Mouse (Mus musculus) activated CD4-positive, CD25-positive, alpha-beta regulatory T cell, adult 4 months (primary cell): ENCODE measurements at regions not wholly inside any gene's neighbourhood (a gene's known extent, or its start where the extent isn't known, plus 50 kb on each side); places are given as distances from the start of the nearest gene placed in this dataset.

Experiments
- ATAC-seq: one replicate; pipeline ENCODE4 v1.8.0; 2017

DNA sequence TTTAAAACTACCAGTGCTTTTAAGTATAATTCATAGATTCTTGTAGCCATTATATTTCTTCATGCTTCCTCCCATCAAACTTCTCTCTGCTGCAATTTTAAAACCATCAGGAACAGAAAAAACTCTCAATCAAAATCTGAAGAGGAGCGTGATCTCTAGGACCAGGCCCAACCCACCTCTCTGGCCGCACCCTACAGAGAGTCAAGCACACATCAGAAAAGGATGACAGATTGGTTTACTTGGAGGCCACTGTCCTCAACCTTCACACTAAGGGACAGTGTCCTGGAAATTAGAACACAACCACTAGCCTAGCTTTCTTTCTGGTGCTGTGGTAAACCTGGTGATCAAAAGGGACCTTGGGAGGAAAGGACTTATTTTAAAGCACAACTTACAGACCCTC lies 342.7 kb upstream of the Map3k7 start:
- no peak for ATAC-seq

DNA sequence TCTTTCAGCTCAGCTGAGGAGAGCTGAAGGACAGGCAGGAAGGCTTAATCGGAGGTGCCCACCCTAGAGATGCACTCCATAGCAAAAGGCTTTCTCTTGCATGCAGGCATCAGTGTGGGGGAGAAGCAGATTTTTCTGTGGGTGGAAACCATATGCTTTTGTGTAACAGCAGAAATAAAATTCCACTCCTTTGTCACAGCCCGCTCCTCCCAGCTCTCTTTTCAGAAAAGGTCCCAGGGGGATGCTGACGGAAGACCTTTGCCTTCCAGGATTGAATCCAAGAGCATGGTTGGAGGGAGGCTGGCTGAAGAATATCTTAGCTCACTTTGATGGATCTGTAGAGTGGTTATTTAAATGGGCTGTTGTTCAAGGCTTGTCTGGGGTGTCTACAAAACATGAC lies 336.8 kb upstream of the Map3k7 start:
- no peak for ATAC-seq

DNA sequence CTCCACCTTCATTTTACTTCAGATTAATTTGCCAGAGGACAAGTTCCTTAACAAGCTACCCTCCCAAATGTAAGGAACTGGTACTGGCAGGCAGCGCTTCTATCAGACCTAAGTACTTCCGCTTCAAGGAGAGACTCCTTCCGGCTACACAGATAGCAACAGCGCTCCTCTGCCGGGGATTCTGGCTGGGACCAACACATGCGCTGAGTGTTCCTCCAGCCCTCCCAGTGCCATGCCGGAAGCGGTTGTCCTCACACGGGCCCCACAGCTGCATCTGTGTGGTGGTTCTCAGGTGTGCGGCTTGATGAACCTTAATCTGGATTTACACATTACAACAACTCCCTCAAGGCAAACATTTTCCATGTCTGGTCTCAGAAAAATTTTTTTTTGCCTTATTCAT lies 336.1 kb upstream of the Map3k7 start:
- ATAC-seq = no peak

DNA sequence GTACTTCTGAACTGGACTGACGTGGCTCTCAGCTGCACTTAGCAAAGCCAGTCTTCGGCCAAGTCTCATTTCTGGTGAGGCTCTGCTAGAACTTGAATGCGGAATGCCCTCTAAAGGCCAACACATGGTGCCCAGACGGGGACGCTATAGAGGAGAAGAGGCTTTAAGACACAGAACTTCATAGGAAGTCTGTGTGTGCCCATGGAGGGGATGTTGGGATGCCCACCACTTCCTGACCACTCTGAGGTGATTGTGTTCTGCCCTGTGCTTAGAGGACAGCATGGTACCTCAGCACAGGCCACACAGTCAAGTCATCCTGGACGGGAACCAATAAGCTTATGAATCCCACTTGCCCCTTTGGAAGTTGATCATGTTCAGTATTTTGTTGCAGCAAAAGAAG lies 325.3 kb upstream of the Map3k7 start:
- no peak for ATAC-seq

DNA sequence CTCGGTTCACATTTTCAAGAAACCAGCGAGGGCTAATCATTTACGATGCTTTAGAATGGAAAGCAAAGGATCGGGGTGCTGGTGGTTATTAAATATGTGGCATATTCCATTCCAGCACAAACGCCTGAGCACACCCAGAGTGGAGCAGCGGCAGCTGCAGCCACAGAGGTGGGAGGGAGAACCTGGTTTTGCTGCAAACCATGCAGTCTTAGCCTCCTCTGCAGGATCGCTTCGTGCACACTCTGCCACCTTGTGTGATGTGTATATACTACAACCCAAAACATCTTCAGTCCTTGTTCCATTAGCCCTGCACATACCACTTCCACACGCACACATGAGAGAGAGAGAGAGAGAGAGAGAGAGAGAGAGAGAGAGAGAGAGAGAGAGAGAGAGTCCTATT lies 321.7 kb upstream of the Map3k7 start:
- ATAC-seq = no peak

DNA sequence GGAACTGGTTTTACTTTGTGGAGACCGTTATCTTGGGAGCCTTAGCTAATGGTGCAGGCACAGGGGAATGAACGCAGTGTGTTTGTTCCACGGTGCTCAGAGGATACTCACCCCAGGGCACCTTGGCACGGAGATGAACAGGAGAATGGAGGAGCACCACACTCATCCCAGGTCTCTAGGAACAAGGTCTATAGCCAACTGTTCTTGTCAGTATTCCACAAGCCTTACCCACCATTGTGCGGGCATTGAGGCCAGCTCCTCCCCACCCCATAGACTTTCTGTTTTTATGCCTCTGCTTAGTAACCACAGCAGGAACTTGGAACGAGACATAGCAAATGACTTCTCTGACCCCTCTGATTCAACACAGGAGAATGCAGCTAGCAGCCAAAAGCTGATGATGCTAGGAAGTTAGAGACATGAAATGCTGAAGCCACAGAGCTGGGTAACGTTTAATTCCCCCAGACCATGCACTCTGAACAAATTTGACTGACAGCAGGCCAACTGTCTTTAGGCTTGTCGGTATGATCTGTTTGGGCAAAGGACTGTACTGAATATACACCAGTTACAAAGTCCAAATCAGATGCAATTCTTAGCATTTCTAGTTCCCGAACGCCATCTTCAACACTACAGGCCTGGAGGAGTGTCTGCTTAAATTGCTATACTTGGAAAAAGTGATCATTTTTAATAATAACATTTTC lies 321.2 kb upstream of the Map3k7 start:
- no peak for ATAC-seq

DNA sequence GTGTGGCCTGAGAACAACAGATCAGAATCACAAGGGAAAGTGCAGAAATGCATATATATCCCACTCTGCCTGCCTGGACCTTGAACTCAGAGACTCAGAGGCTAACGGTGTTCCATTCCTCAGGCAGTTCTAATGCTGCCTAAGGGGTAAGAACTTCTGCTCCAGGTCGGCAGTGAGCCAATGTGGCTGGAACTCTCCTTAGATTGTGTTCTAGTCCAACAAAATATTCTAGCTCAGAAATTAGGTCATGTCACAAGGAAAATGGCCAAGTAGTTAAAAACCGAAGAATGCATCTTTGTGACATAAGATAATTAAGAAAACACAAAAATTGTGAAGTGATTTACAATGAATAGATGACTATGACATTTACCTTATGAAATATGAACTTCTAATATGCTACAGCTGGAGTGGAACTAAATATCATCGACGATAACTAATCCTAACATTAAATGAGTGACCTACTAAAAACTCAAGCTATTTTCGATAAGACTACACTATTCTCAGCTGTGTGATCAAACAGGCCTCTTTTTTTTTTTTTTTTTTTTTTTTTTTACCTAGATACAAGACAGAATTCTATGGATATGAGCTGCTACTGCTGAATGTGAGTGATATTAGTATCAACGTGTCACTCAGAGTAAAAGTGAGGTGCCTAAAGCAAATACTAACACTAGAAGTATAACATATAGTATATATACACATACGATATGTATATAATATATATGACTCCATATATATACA lies 315.1 kb upstream of the Map3k7 start:
- no peak for ATAC-seq

DNA sequence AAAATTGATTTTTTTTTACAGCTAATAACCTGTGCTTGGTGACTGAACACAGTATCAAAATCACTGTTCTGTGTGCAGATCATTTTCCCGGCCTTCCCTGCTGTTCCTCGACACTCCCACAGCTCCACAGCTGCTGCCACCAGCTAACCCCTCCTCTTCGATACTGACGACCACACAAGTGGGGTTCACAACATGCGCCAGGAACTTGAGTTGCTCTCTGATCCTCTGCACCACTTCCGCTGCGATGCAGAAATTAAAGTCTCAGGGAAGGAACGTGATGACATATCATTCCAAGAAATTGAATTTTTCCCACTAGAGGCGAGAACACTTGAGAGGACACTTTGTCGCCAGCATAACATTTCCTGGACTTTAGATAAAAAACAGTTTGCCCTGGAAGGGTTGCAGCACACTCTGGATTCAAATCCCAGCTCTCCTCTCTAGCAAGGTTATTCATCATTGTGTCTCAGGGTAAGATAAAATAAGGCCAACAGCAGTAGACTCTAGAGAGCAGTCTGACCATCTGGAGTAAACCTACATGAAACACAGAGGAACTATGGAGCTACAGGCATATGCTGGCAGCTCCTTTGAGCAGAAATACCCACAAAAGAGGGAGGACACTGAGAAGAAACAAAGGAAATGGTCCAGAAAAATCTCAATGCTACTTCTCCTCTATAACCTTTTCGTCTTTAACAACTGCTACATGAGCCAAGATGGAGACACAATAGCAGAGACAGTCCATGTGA lies 308.4 kb upstream of the Map3k7 start:
- no peak for ATAC-seq

DNA sequence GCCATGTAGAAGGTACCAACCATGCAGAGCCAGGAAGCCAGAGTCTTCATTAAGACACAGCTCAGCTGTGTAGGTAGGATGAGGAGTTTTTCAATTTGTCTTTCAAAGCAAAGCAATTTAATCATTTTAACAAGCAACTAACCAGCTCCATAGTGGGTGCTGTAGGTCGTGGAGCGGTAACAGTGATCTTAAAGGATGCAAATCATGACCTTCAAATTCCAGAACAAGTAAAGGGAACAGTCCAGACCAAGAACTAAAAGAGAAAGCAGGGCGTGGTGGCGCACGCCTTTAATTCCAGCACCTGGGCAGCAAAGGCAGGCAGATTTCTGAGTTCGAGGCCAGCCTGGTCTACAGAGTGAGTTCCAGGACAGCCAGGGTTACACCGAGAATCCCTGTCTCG lies 307.8 kb upstream of the Map3k7 start:
- ATAC-seq = no peak

DNA sequence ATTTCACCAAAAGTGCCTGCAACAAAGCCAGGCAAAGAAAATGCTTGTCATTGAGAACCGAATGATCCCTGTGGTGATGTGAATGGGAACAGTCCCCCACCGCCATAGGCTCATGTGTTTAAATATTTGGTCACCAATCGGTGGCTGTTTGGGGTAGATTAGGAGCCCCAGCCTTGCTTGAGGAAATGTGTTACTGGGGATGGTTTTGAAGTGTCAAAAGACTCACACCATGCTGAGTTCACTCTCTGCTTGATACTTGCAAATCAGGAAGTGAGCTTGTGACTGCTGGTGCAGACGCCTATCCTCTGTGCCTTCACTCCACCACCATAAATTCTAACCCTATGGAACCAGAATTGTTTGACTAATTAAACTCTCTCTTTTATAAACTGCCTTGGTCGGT lies 305.1 kb upstream of the Map3k7 start:
- no peak for ATAC-seq

DNA sequence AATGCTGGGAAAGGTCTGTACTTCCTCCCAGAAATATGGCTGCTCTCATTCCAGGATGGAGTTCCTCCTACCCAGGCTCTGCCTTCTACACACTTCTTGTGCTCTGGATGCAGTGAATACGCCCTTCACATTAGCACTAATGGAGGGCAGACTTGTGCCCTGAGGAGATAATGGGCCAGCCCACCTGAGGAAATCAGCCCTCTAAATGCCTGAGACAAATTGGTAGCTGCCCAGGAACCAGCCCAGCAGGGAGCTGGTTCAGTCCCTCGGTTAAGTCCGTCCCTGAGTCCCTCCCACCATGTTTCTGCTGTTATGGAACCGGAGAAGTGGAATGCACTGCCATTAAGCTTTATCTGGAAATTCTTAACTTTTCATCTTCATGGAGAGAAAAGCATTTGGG lies 303.0 kb upstream of the Map3k7 start:
- no peak for ATAC-seq

DNA sequence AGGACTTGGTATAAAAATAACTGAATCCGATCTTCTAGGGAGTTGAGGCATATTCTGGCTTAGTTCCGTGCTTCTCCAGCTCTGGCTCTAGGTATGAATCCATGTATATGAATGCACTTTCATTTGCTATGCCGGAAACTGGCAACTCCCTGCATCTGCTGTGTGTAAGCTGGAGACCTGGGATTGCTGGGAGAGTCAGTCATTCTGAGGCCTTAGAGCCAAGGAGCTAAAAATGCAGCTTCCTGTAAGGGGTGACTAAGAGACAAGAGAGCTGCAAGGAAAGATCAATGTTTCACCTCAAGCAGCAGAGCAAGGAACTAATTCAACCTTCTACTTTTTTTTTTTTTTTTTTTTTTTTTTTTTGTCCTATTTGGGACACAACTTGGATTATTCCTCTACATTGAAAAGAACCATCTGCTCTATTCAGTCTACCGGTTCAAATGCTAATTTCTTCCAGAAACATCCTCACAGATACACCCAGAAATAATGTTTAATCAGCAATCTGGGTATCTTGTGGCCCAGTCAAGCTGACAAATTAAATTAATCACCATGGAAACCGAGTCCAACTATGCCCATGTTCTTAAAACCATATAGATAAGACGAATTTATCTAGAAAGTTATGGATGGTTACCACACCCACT lies 292.2 kb upstream of the Map3k7 start:
- no peak for ATAC-seq

DNA sequence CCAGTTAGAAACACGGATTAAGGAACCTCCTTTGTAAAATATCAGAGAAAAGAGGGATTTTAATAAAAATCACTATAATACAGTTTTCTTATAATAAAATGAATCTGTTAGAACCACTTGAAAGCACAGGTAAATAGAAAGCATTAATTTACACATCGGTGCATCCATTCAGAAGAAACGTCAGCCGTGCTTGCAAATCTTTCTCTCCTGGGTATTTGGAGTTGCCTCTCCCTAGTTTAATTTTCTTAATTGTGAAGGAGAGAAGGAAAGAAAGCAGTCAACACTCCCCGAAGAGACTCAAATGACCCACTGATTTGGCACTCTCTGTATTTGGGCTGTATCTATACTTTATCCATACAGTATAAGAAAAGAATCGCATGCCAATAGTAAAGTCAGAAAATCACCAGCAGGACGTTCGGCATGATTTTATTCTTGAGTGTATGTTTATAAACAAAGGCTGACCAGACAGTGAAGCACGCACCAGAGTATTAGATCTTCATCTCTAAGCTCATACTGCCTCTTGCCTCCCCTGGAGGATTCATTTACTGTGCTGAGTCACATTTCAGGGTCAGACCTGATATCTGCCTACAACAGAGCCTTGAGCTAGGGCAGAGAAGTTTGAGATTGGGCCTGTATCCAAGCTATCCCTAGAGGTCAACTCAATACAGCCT lies 291.6 kb upstream of the Map3k7 start:
- no peak for ATAC-seq

DNA sequence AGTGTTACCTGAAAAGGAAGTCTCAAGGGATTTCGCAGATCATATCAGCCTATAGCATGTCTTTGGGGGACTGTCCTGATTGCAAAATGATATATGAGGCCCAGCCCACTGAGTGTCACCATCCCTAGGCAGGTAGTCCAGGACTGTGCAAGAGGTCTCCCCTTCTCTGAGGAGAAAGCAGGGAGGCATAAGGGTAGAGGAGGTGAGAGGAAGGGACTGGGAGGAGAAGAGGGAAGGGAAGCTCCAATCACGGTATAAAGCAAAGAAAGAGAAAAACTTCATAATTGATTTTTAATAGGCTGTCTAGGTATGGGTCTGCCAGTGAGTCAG lies 291.1 kb upstream of the Map3k7 start:
- no peak for ATAC-seq

DNA sequence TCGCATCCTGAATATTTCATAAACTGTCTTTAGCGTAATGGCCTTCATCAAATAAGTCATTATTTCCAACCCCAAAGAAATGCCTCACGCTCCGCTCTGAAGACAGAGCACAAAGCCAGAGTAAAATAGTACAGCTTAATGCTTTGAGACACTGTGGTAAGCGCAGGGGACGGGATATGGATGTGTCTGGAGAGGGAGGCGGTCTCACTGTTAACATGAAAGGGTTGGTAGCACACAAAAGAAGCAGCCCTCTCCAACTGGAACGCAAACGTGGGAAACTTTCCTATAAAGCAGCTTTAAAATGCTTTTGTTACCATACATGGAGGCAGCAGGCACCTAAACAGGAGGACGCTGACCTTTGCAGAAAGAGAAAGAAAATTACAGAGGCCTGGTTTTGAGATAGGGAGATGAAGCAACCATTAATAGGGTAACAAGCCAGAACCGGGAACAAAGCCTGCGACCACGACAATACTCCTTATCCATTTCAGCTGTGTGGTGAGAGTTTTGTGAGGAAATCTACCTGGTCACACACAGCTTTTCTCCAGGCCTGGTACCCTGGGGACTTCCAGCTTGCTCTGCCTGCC lies 284.8 kb upstream of the Map3k7 start:
- ATAC-seq = no peak

DNA sequence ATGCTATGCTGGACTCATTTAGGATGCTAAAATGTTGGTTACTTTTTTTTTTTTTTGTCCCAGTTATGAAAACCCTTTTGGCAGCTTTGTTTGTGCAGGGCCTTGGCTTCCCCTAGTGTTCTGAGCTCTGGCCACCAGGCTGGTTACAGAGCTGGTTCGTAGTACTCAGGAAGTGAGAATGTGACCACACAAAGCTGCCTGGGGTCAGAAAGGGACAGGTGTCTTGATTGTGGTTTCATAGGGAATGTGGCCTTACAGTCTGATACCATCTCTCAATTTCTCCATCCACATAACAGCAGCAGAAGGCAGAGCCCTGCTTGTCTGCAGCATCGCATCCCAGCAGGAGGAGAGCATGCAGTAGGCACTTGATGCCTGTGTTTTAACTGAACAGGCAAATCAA lies 282.9 kb upstream of the Map3k7 start:
- no peak for ATAC-seq

DNA sequence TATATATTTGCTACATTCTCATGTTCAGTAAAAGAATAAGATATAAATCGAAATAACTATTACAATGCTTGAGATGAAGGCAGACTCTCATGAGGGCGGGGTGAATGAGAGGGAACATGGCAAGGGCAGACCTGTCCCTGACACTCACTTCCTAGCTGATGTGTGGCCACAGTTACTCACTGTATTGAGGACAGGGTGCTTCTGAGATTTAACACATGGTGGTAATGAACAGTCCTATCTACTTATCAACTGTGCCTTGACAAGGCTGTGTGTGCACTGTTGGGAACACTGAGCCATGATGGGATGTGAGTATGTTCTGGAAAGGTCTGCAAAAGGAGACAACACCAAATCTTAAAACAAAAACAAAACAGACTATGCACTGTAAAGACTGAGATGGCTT lies 274.8 kb upstream of the Map3k7 start:
- ATAC-seq = no peak

DNA sequence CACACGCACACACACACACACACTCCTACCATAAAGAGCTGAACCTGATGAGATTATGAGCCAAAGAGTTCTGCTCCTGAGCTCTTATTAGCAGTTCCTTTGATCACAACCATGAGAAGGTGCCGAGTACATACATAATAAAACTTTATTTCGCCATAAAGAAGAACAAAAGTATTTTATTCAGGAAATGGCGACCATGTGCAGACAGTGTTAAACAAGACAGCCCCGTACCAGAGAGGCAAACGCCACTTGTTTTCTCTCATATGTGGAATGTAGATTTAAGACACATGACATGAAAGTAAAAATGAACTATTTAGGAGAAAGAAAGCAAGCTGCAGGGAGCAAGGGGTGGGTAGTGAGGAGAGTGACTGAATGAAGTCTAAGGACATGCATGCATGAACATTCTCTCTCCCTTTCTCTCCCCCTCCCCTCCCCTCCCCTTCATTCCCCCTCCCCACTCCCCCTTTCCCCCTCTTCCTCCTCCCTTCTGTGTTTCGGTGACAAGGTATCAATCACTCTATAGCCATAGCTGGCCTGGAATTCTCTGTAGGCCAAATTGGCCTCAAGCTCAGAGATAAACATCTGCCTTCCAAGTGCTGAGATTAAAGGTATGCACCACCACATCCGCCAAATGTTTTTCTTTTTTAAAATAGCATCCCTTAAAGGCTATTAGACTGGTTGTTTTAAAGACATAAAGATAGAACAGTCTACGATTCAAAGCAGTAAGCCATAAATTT lies 266.0 kb upstream of the Map3k7 start:
- no peak for ATAC-seq

DNA sequence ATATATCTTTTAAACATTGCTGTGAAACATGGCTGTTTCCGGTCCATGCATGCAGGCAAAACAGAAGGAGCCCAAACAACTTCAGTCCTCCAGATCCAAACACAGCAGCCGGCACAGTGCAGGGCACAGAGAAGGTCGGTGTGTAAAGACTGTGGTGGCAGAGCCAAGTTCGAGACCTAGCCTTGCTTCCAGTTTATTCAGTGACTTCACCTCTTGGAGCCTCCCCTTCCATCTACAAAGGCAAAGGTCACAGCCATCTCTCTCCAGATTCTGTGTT lies 265.5 kb upstream of the Map3k7 start:
- no peak for ATAC-seq

DNA sequence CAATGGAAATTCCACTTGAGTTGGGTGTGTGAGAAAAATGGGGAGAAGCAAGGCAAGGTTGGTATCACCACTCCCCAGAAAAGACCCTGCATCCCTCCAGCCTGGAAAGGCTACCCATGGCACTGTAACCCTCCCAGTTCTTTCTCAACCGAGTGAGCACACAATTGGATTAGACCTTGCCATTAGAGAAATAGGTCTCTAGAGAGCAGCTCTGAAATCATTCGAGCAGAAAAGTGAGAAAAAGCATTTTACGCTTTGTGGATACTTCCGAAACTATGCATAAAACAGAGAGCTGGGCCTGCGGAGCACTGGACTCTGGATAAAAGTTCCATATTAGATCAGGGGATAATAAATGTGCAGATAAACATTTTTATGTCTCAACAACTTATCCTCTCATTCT lies 264.6 kb upstream of the Map3k7 start:
- no peak for ATAC-seq

DNA sequence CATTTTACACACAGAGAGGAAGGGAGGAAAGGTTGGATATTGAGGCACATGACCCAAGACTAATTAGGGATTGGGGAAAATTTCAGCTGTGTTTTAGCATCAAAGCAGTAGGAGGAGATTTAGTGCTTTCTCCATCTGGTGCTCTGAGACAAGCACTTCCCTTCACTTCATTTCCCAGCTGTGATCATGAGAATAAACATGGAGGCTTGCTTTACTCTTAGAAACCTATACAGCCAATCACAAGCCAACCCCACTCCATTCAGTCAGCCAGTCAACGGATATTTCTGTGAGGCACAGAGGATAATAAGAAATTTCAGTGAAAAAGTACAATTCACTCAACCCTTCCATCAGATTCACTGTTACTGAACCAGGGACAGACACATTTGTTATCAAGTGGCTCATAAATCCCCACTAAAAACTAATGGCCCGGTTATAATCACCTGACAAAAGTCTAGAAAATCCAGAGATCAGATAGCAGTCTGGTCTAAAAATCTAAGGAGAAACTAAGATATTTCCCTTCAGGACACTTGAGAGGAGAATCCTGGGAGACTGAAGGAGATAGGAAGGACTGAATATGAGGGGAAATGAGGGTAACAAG lies 249.7 kb upstream of the Map3k7 start:
- no peak for ATAC-seq

DNA sequence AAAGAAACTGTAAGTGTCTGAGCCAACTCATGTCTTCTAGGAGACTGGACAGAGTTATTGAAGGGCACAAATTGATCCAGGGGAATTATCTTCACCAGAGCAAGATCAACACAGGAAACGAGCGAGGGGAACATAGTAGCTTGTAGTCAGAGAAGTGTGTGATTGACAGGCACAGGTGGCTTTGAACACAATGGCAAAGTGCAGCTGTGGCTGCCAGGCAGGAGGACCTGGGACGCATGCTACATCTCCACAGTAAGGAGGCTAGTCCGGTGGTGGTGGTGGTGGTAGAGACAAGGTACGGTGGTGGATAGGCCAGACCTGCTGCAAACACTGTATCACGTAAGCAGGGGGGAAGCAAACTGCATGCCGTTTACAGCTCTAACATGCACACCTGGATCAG lies 240.4 kb upstream of the Map3k7 start:
- ATAC-seq = no peak
